Mouse (Mus musculus) urinary bladder, postnatal 36 days (tissue): ENCODE measurements around the gene Pitpnm3.

Experiments
- DNase-seq, 2 experiments: peaks; one replicate each; pipeline ENCODE4 v3.0.0; 2022; ENCODE audit warnings: low spot score in 2 of 2, mixed read lengths in 1 of 2

Pitpnm3 gene

DNA sequence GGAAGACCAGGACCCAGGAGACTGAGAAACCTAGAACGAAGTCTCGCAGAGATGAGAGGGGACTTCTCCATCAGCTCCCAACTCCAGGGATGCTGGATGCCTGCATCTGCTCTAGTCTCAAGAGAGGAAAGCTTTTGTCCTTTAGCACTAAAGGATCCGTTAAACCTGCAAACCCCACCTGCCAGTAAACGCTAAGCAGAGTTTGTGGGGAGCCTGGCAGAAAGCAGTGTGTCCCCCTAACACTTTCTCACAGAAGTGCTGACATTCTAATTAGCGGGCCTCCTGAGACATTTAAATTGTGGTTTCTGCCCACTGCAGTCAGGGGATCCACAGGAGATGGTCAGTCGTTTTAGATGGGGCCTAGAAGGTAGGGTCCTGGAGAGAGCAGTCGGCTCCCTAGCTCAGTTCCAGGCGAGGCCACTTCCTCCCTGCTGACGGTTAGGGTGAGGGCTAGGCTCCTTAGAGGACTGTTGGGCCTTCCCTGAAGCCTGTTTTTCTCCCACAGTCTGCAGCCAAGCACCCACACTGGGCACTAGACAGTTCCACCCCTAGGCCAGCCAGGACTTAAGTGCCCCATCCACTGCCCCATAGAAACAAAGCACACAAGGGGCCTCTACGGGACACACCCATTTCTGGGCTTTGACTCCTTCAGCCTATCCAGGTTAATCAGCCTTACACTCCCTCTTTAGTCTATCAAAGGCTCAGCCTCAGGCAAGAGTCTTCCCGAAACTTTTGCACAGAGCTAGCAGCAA is 829 bp upstream of the Pitpnm3 start:
- DNase-seq = no peak

DNA sequence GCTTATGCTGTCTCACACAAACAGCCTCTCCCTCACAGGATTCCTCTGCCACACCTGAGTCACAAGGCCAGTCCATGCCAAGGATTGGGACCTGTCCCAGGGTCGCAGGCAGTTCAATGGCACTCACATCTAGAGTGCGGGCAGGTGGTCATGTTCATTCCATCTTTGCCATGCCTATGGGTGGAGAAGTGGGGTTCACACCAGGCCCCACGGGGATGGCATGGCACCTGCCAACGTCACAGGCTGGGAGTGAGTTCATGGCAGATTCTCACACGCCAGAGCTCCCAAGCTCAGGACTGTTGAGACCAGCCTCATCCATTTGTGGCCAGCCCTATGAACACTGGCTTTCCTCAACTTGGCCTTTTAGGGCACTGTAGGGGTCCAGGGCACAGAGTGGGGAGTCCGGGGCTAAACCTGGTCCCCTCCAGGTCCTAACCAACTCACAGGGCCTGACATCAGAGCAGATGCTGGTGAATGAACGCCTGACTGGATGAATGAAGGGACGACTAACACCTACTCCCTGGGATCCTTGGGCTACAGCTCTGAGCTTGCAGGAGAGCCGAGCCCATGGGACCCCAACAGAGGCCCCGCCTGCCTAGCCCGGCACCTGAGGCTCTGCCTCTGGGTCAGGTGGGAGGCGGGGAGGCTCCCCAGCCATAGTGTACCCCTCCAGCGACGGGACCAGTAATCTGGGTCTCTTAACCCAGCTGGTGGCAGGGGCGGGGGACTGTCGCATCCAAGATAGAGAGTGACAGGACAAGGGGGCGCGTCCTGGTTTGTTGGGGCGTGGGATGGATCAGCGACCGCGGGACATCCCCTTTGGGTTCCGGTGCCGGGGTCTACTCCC is 819 bp downstream of the Pitpnm3 start:
- no peak for DNase-seq

DNA sequence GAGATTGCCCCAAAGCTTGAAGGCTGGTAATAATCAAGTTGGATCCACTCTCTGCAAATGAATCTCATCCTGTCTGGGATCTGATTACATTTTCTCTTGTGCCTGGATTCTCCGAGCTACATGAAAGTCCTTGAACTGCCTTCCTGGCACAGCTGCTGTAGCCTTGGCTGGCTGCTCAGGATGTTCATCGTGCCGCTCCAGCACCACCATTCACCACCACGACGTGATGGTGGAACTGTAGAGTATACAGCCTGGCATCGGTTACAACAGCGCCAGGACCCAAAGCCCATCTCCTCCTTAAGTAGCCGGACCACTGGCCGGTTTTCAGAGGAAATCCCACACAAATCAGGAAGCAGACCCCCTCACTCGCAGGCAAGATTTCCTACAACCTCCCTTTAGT is 2.5 kb downstream of the Pitpnm3 start:
- DNase-seq = no peak

DNA sequence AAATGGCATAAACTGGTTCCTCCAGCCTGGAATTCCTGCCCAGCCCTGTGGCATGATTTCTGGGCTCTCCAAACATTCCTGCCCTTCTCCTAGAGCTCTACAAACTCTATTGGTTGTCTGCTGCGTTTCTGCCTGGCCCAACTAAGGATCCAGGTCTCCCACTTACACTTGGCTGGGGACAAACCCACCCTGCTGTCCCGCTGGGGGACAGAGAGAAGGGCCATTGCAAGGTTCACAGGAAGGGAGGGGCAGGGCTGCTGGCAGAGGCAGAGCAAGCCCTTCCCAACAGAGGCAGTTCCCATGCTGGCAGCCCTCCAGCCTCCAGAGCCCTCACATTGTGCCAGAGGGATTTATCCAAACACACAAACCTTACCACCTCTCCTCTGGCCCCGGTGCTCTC is 3.3 kb downstream of the Pitpnm3 start:
- DNase-seq = peak in 1 of 2 experiments; percentile 64

DNA sequence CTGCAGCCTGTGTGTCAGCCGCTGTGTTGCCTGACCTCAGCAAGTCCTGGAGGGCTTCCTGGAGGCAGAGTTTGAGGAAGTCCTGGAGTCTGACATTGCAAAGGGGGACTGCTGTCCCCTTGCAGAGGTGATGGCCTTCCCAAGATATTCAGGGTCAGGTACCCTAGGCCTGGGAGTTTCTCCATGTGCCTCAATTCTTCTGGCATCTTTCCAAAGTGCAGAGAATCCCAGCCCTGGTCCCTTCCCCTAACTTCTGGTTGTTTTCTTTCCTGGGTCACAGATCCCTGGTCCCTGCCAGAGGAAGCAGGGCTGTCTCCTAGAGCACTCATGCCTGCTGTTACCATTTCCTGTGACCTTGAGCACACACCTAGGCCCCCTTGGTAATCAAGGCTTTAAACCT is 3.9 kb downstream of the Pitpnm3 start:
- no peak for DNase-seq

DNA sequence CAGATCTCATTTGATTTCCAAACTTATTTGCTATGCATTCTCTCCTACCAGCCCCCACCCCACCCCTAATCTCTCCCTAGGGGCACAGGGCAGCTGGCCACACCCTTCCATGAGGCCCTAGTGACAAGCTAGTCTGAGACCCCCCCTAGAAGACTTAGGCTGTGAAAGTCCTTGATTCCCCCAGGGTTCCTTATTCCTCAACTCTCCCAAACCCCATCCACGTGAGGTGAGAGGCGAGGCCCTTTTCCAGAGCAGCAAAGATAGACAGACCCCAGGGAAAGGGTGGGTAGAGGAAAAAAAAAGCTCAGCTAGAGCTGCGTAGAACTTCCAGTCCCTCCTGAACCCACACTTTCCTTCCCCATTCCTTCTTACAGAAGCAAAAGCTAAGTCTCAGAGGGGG is 4.7 kb downstream of the Pitpnm3 start:
- DNase-seq = no peak

DNA sequence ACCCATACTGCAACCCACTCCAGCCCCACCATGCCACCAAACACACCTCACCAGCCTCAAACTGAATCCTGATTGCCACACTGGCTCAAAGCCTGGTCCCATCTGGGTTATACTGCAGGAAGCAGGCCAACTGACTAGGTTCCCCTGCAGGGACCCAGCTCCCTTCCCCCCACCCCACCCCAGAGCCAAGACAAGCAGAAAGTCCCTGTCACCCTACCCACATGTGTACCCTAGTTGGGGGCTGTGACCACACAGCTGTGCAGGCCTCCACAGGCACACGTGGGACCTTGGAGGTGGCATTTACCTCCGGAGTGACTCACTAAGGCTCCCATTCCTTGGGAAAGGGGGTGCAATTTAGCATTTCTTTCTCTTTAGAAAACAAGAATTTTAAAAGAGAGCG is 5.1 kb downstream of the Pitpnm3 start:
- no peak for DNase-seq

DNA sequence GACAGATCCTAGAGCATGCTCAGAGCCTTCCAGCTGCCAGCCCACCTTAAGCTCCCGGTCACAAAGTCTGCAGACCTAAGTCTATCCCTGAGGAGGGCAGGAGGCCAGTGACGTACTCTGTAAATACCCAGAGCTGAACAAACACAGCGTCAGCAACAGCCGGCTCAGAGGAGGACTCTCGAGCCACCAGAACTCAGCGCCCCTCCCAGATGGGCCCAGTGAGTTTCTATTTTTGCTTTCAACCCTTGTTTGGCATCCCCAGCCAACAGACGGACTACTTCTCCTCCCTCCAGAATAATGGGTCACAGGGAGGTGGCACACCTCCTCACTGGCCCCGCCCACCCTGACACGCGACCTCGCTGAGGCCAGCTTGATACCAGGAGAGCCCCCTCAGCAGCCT is 5.6 kb downstream of the Pitpnm3 start:
- DNase-seq = no peak

DNA sequence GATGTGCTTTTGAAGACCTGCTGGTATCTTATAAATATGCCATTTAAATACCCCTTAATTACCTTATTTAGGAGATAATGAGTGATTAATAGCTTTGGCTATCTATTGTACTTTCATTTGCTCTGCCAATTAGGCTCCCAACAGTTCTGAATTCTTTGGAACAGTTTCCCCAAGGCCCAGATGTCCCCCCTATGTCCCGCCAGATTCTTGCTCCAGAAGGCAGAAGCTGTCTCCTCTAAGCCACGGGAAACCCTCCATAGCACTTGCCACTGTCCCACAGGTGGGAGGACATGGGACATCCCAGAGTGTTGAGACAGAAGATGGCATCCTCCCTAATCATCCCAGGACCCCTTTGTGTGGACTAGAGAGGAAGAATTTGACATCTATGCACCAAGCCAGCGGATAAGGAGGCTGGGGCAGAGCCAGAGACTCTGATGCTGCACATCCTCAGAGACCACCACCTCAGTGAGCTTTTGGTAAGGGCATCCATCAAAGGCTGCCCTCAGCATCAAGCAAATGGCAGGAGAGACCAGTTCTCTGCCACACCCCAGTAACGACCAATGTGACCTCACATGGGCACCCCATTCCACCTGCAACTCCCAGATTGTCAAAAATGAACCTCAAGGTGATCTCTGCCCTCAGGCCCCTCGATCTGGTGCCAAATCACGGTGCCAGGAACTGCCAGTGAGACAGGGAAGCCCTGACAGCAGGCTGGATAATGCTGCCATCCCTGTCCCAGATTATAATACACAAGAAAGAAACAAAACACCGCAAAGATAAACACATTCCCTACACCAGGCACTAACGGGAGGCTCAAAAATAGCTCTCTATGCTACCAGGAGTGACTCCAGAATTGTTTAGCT is 6.3 kb downstream of the Pitpnm3 start:
- DNase-seq = no peak

DNA sequence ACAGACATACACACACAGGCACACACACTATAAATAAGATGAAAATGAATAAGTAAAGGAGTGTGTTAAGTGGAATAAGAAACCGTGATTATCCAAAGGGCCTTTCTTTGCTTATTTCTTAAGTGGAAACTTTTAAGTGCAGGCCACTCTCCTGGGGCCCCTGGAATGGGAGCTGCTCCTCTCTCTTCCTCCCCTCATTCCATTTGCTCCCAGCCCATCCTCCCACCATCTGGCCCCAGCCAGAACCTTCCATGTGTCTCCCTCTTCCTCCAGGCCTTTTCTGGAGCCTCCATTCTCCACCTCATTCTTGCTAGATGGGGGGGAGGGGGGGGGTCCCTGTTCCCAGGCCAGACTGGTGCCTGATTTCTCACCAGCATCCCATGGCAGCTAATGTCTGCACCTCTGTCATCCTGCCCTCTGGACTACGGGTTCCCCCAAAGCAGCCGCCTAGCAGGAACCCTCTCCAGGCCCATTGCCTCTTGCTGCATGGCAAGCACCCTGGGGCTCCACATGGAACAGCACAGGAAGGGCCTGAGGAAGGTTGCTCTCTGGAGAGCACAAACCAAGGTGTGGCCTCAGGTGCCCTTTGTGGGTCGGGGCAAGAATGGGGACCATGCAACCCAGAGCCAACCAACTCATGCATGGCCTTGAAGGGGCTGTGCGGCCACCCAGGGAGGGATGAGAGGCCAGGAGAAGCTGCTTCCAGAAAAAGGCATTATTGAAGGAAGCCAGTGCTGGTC is 8.0 kb downstream of the Pitpnm3 start:
- no peak for DNase-seq

DNA sequence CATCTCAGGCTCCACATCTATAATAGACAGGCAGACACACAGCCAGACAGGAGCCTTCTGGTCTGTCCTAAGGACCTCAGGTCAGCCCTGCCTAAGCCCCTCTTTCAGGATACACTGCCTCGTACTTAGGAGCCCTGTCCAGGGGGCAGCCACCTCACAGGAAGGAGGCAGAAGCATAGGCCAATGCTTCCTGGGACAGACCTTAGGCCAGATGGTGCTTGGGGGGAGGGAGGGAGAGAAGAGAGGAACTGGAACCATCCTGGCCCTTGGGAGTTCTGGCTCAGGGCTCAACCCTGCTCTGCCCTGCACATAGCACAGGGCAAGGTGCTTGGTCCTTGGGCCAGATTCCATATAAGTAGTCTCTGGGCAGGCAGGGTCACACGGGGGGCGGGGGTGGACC is 9.8 kb downstream of the Pitpnm3 start:
- DNase-seq = no peak

DNA sequence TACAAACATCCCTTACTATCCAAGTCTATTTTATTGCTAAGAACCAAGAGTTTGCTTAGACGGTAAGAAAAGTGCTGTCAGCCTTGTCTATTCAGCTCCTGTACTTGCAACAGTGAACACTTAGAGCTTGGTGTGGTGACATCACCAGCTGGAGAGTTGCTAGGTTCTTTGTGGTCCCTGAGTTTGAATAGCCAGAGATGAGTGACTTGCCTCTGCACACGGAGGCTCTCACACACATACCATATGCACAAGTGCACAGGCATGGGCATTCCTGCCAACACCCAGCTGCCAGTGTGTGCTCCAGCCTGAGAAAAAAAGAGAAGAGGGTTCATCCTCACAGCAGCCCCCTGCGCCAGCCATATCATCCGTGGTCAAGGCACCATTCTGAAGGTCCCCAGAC is 12.0 kb downstream of the Pitpnm3 start:
- DNase-seq = no peak

DNA sequence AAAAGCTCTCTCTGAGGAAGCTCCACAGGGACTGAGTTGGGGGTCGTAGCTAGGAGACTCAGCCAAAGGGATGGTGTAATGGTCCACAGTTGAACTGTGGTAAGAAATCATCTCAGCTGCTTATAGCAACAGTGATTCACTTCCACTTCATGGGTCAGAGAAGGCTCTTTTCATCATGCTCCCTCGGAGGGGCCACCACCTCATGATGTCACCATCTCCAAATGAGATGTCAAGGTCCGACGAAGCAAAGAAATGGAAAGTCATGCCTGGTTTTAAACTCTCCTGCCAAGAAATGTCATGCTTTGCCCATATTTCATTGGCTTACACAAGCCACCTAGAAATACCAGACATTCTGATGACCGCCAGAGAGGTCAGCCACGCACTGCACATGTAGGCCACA is 15.2 kb downstream of the Pitpnm3 start:
- DNase-seq = no peak

DNA sequence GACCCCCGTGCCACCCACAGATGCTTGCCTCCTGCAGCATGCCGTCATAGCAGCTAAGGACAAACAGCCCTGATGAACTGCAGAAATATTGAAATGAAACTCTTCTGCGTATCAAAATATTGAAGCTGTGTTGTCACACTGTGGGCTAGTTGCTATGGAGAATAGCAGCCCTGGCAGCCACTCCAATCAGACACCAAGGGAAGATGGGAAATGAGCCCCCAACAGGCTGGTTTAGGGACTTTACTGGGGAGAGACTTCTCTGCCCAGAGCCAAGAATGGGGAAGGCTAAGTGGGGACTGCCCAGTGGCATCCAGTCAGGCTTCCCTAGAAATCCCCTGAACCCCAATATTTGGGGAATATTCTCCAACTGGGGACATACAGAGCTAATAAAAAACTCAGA is 16.9 kb downstream of the Pitpnm3 start:
- no peak for DNase-seq

DNA sequence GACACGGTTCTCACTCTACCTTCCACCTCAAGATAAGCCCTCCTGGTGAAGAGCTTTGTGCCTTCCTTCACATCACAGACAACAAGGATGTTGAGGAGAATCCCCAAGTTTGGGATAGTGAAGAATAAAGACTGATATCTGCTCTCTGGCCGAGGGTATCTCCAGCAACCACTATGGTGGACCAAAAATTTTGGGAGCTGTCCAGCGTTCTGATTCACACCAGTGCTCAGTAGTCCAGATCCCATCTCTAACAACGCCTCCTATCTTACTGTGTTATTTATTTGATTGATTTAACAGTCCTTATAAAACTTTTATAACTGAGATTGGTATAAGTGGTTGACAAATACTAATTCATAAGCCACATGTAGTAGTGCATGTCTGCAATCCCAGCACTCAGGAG is 22.3 kb downstream of the Pitpnm3 start:
- no peak for DNase-seq

DNA sequence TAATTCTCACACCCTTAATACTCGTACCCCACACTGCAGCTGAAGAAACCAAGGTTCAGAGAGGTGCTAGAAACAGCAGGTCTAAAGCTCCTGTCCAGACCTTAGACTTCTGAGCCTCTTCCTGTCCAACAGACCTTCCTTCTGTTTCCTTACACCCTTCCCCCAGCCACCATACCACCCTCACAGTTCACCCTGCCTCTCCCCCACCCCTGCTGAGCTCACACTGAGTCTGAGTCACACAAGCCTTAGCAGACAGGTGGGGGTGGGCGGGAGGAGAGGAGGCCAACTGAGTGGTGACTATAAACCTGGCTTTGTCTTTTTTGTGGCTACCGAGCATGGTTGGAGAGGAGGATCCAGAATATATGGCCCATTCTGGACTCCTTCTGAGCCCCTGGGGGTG is 24.9 kb downstream of the Pitpnm3 start:
- no peak for DNase-seq

DNA sequence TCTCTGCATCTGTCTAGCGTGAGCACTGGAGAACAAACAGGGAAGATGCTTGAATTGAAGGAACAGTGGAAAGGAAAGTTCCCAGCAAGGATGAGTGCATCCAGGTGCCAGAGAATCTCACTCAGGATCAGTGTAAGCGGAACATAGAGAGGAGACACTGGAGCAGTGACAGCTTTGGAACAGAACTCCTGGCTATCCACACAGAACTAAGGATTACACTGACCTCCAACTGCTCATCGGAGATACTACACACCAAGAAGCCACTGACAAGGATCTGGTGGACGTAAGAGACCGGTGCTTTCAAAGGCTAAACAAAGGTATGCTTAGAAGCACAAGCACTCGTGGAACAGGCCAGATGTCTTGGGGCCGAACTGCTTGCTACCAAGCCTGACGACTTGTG is 31.4 kb downstream of the Pitpnm3 start:
- no peak for DNase-seq

DNA sequence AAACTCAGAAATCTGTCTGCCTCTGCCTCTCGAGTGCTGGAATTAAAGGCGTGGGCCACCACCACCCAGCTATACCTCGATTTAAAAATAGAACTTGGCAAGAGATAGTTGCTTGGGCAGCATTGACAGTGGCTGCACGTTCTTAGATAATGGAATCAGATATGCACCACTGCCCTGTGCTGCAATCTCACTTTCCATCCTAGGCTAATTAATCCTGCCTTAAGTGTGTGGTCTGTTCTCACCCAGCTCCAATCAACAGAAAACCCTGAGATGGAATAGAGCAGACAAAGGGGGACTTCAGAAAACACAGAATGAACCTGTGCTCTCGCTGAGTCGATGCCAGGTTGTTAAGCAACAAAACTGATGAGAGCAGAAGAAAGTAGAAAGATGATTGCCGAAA is 32.0 kb downstream of the Pitpnm3 start:
- DNase-seq = no peak

DNA sequence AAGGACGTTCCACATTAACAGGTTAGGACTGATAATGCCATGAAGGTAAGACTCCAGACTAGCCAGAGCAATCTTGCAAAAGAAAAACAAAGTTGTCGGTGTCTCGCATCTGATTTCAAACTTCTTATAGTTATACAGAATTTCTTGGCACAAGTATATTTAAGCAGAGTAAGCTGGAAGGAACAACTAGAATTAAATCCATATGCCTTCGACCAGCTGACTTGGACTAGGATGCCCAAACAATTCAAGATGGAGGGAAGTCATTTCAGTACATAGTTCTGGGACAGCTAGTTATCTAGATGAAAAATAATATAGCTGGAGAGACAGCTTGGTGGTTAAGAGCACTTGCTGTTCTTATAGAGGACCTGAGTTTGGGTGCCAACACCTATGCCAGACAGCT is 34.6 kb downstream of the Pitpnm3 start:
- DNase-seq = no peak

DNA sequence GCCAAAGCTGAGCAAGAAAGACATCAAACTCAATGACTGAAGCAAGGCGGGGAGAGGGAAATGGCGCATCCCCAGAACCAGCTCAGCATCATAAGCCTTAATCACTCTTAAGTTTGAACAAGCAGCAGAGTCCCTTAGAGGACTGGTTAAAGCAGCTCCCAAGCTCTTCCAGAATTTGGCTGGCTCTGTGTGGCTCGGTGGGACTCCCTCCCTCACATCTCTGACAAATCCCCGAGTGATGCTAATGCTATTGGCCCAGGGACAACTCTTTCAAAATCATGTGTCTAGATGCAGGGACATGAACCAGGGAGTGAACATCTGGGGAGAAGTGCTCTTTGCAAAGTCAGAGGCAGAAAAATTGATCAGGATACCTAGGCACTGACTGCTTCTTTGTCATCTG is 36.4 kb downstream of the Pitpnm3 start:
- DNase-seq = no peak

DNA sequence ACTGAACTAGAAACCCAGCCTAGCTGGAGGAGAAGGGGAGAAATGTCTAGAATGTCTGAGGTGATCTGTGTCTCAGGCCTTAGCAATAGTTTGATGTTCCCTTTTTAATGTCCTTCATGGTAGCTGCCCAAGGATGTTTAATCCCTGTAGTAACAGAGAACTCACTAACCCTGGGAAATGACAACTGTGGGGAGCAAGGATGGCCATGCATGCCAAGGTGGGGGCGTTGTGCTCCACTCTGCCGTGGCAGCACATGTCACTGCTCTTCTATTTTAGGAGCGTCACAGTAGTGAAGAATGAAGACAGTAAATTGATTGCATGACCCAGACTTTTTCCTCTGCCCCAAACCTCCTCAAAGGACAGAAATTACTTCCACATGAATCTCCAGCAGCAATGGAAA is 37.6 kb downstream of the Pitpnm3 start:
- no peak for DNase-seq

DNA sequence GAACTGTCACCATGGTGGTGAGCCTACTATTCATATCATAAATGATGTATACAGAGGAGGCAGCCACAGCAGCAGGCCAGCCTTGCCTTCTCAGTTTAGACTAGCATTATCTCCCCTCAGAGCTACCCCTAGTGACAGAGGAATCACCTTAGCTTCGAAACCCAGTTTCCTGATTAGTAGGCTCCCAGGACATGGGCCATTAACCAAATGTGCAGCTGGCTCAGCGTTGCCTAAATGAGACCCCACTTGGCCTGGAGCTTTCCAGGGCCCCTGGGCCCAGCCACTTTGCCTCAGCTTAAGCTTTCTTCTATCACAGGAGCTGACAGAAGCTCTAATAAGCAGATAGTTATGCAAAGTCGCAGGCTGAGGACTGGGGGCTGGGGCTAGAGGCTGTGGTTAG is 39.6 kb downstream of the Pitpnm3 start:
- DNase-seq = no peak
